Mouse (Mus musculus) forebrain, embryonic 16.5 days (tissue): ENCODE data around the gene Nek7. TPM values are rescaled to one million over a fixed set of nuclear protein-coding genes. Genes with fewer than 3 reads are reported as not detected.
A peak's percentile ranks its signal among the peaks of the same experiment; 100 is the strongest.

Source experiments
- ATAC-seq: fragments of 200-750 bp; cut with Nextera tagmentation; 2 replicates; pipeline ENCODE4 v1.8.0; 2017; ENCODE audit warnings: mild to moderate bottlenecking, moderate library complexity
- H3K27ac ChIP-seq: fragments of 300-500 bp; sonication (generic); 2 replicates; pipeline ENCODE4 v1.5.1; 2014; ENCODE audit warnings: low read length, control low read depth
- H3K27me3 ChIP-seq: fragments of 300-500 bp; sonication (generic); replicated peaks from 2 replicates; pipeline ENCODE4 v1.6.1; 2014; ENCODE audit warnings: low read length; ENCODE audit not compliant: control insufficient read depth, insufficient read depth
- H3K36me3 ChIP-seq: fragments of 300-500 bp; sonication (generic); 2 replicates; pipeline ENCODE4 v1.6.1; 2014; ENCODE audit not compliant: control insufficient read depth, insufficient read depth
- H3K4me1 ChIP-seq: fragments of 300-500 bp; sonication (generic); replicated peaks from 2 replicates; pipeline ENCODE4 v1.6.1; 2014; ENCODE audit warnings: low read length; ENCODE audit not compliant: control insufficient read depth, insufficient read depth
- H3K4me2 ChIP-seq: fragments of 300-500 bp; sonication (generic); 2 replicates; pipeline ENCODE4 v1.6.1; 2014; ENCODE audit warnings: mild to moderate bottlenecking, low read length, control low read depth
- H3K4me3 ChIP-seq: fragments of 300-500 bp; sonication (generic); replicated peaks from 2 replicates; pipeline ENCODE4 v1.5.1; 2014; ENCODE audit warnings: mild to moderate bottlenecking, low read length, control low read depth
- H3K9ac ChIP-seq: fragments of 300-500 bp; sonication (generic); replicated peaks from 2 replicates; pipeline ENCODE4 v1.6.1; 2014; ENCODE audit warnings: low read depth, low read length, control low read depth
- H3K9me3 ChIP-seq: fragments of 300-500 bp; sonication (generic); 2 replicates; pipeline ENCODE4 v1.6.1; 2016; ENCODE audit warnings: low read length; ENCODE audit not compliant: control insufficient read depth
- WGBS: fragments of 180-500 bp; shearing (Covaris S2); extraction: QIAGEN DNeasy Blood & Tissue Kit; methylation state at CpG from one replicate; pipeline ENCODE4 v1.1.7; 2014; 5-methylcytosine and 5-hydroxymethylcytosine counted together
- polyA plus RNA-seq: library from polyadenylated mRNA; unstranded; fragments of >200 nt; fragmentation: Nextera tagmentation; extraction: Ambion mirVana; gene quantifications from 2 replicates; pipeline ENCODE4 v1.2.1, GENCODE M21; 2015

Nek7 gene
- polyA plus RNA-seq, 1 experiment from 2014 or later, result 9.5 TPM

GRCm38 (mm10) chr1:138596127-138596706 lies 23.7 kb downstream of the Nek7 start:
- ATAC-seq, result no peak
- Histone ChIP-seq H3K4me1 (peaks cover 8% of the 10 kb centered on the region; the same call in 1 of the 2 replicates), H3K4me3 (no peak overlapping the region), H3K9ac (no peak overlapping the region), H3K9me3 (no peaks in the 10 kb centered on the region), H3K27me3 (no peaks in the 10 kb centered on the region), H3K27ac (peak overlapping the region; percentile 14; the same call in 1 of the 2 replicates), H3K36me3 (no peaks in the 10 kb centered on the region), H3K4me2 (no peak overlapping the region)
- 54% methylated on average over 4 of the region's 4 CpGs for WGBS

DNA sequence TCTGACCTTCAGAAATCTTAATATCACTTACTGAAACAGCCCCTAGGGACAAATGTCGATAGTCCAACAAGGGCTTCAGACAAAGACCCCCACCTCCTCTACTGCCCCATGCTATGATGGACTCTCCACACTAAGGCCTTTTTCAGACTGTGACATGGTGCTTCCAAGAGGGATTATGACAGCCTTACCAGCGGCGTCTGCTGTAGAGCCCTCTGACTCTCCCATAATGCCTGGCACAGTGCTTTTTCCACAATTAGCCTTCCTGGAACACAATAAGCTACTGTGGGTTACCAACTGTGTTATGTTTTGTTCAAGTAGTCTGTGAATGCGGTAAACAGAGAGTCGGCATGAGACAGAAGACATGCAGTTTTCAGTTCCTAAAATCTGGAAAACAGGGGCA lies 25.0 kb downstream of the Nek7 start:
- H3K27me3 ChIP-seq, result no peaks in the 10 kb centered on the region
- H3K27ac ChIP-seq, result no peak overlapping the region
- H3K36me3 ChIP-seq, result no peaks in the 10 kb centered on the region
- no peak overlapping the region for H3K9ac ChIP-seq
- no peak overlapping the region for H3K4me3 ChIP-seq
- no peaks in the 10 kb centered on the region for H3K9me3 ChIP-seq
- 0 out of 2 replicates have a peak, but pooled peaks have one; percentile 26 for ATAC-seq
- H3K4me1 ChIP-seq, result peaks cover 8% of the 10 kb centered on the region; the same call in 1 of the 2 replicates
- H3K4me2 ChIP-seq, result no peak overlapping the region
- WGBS, result 24% methylated on average over 5 of the region's 5 CpGs

GRCm38 (mm10) chr1:138593922-138594321 lies 26.0 kb downstream of the Nek7 start:
- WGBS, result 94% methylated on average over 5 of the region's 5 CpGs
- H3K27me3 ChIP-seq, result no peaks in the 10 kb centered on the region
- no peak for ATAC-seq
- H3K27ac ChIP-seq, result no peak overlapping the region
- H3K36me3 ChIP-seq, result no peaks in the 10 kb centered on the region
- H3K4me2 ChIP-seq, result no peak overlapping the region
- no peak overlapping the region for H3K9ac ChIP-seq
- H3K9me3 ChIP-seq, result no peaks in the 10 kb centered on the region
- no peak overlapping the region for H3K4me3 ChIP-seq
- peaks cover 8% of the 10 kb centered on the region; the same call in 1 of the 2 replicates for H3K4me1 ChIP-seq

DNA sequence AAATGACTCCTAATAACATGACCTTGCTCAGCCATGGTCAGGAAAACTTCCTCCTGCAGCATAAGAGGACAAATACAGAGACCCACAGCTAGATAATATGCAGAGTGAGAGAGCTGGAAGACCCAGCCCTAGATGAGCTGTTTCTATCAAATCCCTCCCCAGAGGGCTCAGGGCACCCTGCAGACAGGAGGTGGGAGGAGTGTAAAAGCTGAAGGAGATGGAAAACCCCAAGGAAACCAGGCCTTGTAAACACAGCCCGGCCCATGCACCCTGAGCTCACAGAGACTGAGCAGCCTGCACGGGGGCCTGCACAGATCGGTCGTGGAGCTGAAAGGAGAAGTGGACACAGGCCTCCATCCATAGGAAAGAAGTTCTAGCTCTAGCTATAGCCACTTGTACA lies 27.5 kb downstream of the Nek7 start:
- Histone ChIP-seq H3K36me3 (no peaks in the 10 kb centered on the region), H3K4me1 (peaks cover 8% of the 10 kb centered on the region; the same call in 1 of the 2 replicates), H3K27ac (no peak overlapping the region), H3K4me2 (no peak overlapping the region), H3K27me3 (no peaks in the 10 kb centered on the region), H3K9me3 (no peaks in the 10 kb centered on the region), H3K4me3 (no peak overlapping the region), H3K9ac (no peak overlapping the region)
- 90% methylated on average over 4 of the region's 4 CpGs for WGBS
- no peak for ATAC-seq

GRCm38 (mm10) chr1:138590451-138591022 lies 29.4 kb downstream of the Nek7 start:
- 96% methylated on average over 8 of the region's 8 CpGs for WGBS
- Histone ChIP-seq H3K27me3 (no peaks in the 10 kb centered on the region), H3K4me1 (peaks cover 2% of the 10 kb centered on the region; the same call in 1 of the 2 replicates), H3K27ac (no peak overlapping the region), H3K9ac (no peak overlapping the region), H3K36me3 (no peaks in the 10 kb centered on the region), H3K4me3 (no peak overlapping the region), H3K9me3 (no peaks in the 10 kb centered on the region), H3K4me2 (no peak overlapping the region)
- ATAC-seq, result no peak

- no peaks in the 10 kb centered on the region for H3K9me3 ChIP-seq
- WGBS, result 76% methylated on average over 3 of the region's 3 CpGs
- no peak for ATAC-seq
Measured at GRCm38 (mm10) chr1:138589126-138589525, 30.8 kb downstream of the Nek7 start.

DNA sequence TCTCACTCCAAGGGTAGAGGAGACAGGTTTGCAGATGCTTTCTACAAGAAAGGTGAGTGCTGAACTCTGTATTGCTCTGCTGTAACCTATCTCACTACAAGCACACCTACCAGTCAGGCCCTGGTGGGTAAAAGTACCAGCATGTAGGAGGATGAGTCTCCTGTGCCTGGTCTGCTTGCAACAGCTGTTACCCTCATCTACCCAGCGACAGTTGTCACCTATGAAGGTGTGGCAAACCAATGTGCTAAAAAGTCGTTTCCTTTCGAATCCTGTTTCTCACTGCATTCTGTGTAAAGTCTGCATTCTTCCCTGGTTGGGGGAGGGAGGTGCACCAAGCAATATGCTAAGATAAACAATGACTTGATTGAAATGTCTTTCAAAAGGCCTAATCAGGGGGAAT lies 32.1 kb downstream of the Nek7 start:
- Histone ChIP-seq H3K9me3 (no peaks in the 10 kb centered on the region), H3K36me3 (no peaks in the 10 kb centered on the region), H3K4me1 (no peaks in the 10 kb centered on the region), H3K27ac (no peak overlapping the region), H3K9ac (no peak overlapping the region), H3K27me3 (no peaks in the 10 kb centered on the region), H3K4me3 (no peak overlapping the region), H3K4me2 (no peak overlapping the region)
- ATAC-seq, result no peak
- WGBS, result 33% methylated on average over 3 of the region's 3 CpGs

More at GRCm38 (mm10) chr1:138589126-138589525, 30.8 kb downstream of the Nek7 start:
- H3K9ac ChIP-seq, result no peak overlapping the region
- H3K4me2 ChIP-seq, result no peak overlapping the region
- H3K36me3 ChIP-seq, result no peaks in the 10 kb centered on the region
- no peak overlapping the region for H3K27ac ChIP-seq
- H3K4me3 ChIP-seq, result no peak overlapping the region
- no peaks in the 10 kb centered on the region for H3K4me1 ChIP-seq
- no peaks in the 10 kb centered on the region for H3K27me3 ChIP-seq

GRCm38 (mm10) chr1:138586891-138587290 lies 33.0 kb downstream of the Nek7 start:
- Histone ChIP-seq H3K4me3 (no peak overlapping the region), H3K4me1 (no peaks in the 10 kb centered on the region), H3K27ac (no peak overlapping the region), H3K9ac (no peak overlapping the region), H3K9me3 (no peaks in the 10 kb centered on the region), H3K27me3 (no peaks in the 10 kb centered on the region), H3K36me3 (no peaks in the 10 kb centered on the region), H3K4me2 (no peak overlapping the region)
- ATAC-seq, result no peak
- WGBS, result 94% methylated on average over 2 of the region's 2 CpGs

DNA sequence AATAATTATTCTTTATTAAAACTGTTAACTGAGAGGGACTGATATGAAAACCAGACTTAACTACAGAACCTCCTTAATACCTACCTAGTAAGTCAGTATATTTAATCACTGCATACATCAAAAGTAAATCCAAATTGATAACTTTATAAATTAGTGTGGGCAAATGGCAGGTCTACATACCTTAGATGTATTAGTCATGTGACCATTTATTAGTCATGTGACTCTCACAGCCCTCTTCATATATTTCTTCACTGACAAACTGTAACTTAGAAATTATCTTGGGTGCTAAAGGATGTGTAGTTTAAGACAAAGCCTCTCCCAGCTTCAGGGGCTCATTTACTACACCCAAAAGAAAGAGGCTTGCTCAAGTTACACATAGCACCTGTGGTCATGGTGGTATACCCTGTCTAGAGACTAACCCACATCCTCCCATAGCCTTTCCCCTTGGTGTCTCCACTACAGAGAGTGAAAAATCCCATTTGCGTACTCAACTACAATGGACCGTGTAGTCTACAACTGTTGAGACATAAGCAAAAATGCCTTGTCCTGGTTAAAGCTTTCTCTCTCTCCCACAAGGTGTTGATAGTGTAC lies 35.4 kb downstream of the Nek7 start:
- WGBS, result 97% methylated on average over 2 of the region's 2 CpGs
- Histone ChIP-seq H3K9ac (no peak overlapping the region), H3K4me3 (no peak overlapping the region), H3K36me3 (no peaks in the 10 kb centered on the region), H3K4me2 (no peak overlapping the region), H3K27me3 (no peaks in the 10 kb centered on the region), H3K9me3 (no peaks in the 10 kb centered on the region), H3K4me1 (no peaks in the 10 kb centered on the region), H3K27ac (no peak overlapping the region)
- ATAC-seq, result no peak
